Mouse (Mus musculus) ES-E14 (cell line): ENCODE measurements at regions not wholly inside any gene's neighbourhood (a gene's known extent, or its start where the extent isn't known, plus 50 kb on each side); places are given as distances from the start of the nearest gene placed in this dataset.

Experiments used
- MAFK ChIP-seq: IDR thresholded peaks from 2 replicates; pipeline ENCODE4 v1.6.1; 2014; ENCODE audit warnings: mild to moderate bottlenecking, low read depth, low read length, inconsistent platforms; ENCODE audit not compliant: insufficient read depth
- ZNF384 ChIP-seq: IDR thresholded peaks from 2 replicates; pipeline ENCODE4 v1.6.1; 2012; ENCODE audit warnings: low read depth, low read length, inconsistent platforms

- TF ChIP-seq MAFK = no peak
- no peak for TF ChIP-seq ZNF384
These were observed 174.8 kb downstream of the Gm19935 start for GRCm38 (mm10) chr8:90642392-90642791.
